Mouse (Mus musculus): ENCODE measurements around the gene Gadd45a. TPM values are rescaled to one million over a fixed set of nuclear protein-coding genes. Genes with fewer than 3 reads are reported as not detected.

Gadd45a gene
- polyA plus RNA-seq, 1 experiment from 2014 or later = 7.2 TPM

DNA sequence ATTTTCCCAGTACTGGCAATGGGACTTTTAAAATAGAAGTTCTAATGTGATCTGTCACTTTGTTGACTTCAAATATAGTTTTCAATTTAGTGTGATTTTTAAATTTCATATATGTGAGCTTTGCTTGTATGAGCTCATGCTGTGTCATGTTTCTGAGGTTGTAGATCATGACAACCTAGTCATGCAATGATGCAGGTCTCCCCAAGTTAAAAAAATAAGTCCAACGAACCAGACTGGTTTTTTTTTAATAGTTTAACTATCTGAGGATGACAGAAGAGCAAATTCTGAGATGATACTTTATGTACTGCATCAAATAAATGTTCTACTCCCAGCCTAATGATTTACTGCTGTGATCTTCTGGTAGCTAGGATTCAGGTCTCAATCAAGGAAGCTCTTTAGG, 12.8 kb upstream of the Gadd45a start:
- peaks cover 6% of the 10 kb centered on the region for H3K4me1 ChIP-seq (replicated peaks; ENCODE audit: control insufficient read depth, insufficient read depth, low read length)
- no peak overlapping the region for H3K27ac ChIP-seq (ENCODE audit: low read length)
- H3K27me3 ChIP-seq (replicated peaks; ENCODE audit: control insufficient read depth, insufficient read depth, low read length) = no peaks in the 10 kb centered on the region
- WGBS = 68% methylated on average over 1 of the region's 1 CpGs
- no peak for ATAC-seq
- H3K4me2 ChIP-seq (ENCODE audit: low read length) = no peak overlapping the region
- H3K4me3 ChIP-seq (replicated peaks; ENCODE audit: low read length) = no peak overlapping the region
- no peaks in the 10 kb centered on the region for H3K9me3 ChIP-seq (ENCODE audit: control insufficient read depth, low read length)
- H3K9ac ChIP-seq (replicated peaks; ENCODE audit: low read depth, low read length) = no peak overlapping the region
- H3K36me3 ChIP-seq (ENCODE audit: control insufficient read depth, insufficient read depth) = no peaks in the 10 kb centered on the region

DNA sequence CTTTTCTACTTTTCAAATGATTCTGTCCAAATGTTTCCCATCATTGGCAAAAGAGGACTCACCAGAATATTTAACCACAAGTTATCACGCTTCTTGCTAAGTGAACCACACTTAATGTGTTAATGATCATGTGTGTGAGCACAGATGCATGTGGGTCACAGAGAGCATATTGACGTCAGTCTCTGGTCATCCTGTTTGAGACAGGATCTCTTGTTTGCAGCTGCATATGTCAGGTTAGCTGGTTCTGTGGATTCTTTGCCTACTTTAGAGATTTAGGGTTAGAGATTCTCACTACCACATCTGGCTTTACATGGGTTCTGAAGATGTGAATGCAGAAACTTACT, 12.4 kb upstream of the Gadd45a start:
- WGBS = 34% methylated on average over 2 of the region's 2 CpGs
- no peaks in the 10 kb centered on the region for H3K9me3 ChIP-seq (ENCODE audit: control insufficient read depth, low read length)
- H3K4me3 ChIP-seq (replicated peaks; ENCODE audit: low read length) = no peak overlapping the region
- H3K4me2 ChIP-seq (ENCODE audit: low read length) = no peak overlapping the region
- no peaks in the 10 kb centered on the region for H3K36me3 ChIP-seq (ENCODE audit: control insufficient read depth, insufficient read depth)
- ATAC-seq = peak; percentile 50
- no peak overlapping the region for H3K27ac ChIP-seq (ENCODE audit: low read length)
- H3K27me3 ChIP-seq (replicated peaks; ENCODE audit: control insufficient read depth, insufficient read depth, low read length) = no peaks in the 10 kb centered on the region
- no peak overlapping the region for H3K9ac ChIP-seq (replicated peaks; ENCODE audit: low read depth, low read length)
- H3K4me1 ChIP-seq (replicated peaks; ENCODE audit: control insufficient read depth, insufficient read depth, low read length) = peaks cover 6% of the 10 kb centered on the region

DNA sequence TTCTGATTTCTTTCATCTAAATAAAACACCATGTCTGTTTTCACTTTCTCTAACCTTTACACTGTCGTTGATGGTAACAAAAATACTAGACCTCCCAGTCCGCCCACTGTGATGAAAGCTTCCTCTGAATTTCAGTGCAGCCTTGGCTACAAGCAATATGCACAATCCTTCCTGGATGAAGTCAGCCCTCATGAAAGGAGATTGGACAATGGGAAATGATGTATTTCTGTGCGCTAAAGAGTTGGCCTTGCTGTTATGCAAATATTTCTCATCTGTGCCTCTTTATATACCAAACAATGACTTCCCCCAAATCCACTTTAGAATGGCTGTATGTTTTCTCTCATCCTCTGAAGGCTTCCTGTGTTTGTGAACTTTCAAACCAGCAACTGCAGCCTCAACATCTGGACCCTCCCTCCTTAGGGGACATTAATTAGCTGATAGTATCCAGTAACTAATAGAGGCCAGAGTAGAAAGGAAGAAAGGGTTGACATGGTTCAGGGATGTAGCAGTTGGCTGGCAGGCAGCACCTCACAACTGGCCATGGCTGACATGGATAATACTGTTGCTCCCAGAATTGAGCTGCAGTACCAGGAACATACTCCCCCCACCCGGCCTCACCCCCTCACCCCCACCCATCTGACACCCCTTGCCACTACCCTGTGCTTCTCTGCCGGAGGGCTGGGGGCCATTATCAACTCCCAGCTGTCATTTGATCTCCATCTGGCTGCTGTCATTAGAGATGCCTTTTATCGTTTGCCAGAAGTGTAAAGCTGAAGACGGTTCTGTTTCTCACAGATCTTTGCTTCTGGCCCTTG, 11.8 kb upstream of the Gadd45a start:
- 25% methylated on average over 7 of the region's 7 CpGs for WGBS
- H3K4me3 ChIP-seq (replicated peaks; ENCODE audit: low read length) = no peak overlapping the region
- no peaks in the 10 kb centered on the region for H3K9me3 ChIP-seq (ENCODE audit: control insufficient read depth, low read length)
- no peak overlapping the region for H3K9ac ChIP-seq (replicated peaks; ENCODE audit: low read depth, low read length)
- no peaks in the 10 kb centered on the region for H3K27me3 ChIP-seq (replicated peaks; ENCODE audit: control insufficient read depth, insufficient read depth, low read length)
- no peak overlapping the region for H3K4me2 ChIP-seq (ENCODE audit: low read length)
- no peak overlapping the region for H3K27ac ChIP-seq (ENCODE audit: low read length)
- H3K36me3 ChIP-seq (ENCODE audit: control insufficient read depth, insufficient read depth) = no peaks in the 10 kb centered on the region
- peaks cover 6% of the 10 kb centered on the region for H3K4me1 ChIP-seq (replicated peaks; ENCODE audit: control insufficient read depth, insufficient read depth, low read length)
- ATAC-seq = peak; percentile 83

DNA sequence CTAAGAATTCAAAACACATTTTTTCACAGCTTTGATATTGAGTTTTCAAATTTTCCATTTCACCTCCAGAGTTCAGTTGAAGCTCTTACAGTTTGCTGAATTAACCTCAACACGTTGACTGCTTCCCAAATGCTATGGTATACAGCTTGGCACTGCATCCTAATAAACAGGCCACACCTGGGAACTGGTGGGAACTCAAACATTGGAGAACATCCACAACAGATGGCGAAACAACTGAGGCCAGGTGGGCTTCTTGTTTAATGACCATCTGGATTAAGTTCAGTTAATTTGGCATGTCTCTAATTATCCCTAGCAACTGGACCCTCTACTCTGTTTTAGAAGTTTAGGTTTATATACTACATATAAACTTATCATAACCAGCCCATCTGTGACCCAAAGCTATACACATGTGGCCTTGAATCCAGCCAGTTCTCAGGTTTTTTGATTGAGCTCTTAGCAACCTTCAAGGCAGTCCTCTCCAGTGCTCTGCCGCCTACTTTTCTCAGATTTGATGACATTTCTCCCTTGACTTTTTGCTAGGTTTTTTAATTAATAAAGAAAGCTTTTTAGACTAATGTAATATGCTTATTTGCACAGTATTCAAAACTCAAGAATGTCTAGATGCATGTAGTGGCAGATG, 10.9 kb upstream of the Gadd45a start:
- Histone ChIP-seq H3K4me2 (ENCODE audit: low read length) (no peak overlapping the region), H3K4me1 (replicated peaks; ENCODE audit: control insufficient read depth, insufficient read depth, low read length) (peaks cover 6% of the 10 kb centered on the region), H3K36me3 (ENCODE audit: control insufficient read depth, insufficient read depth) (no peaks in the 10 kb centered on the region), H3K4me3 (replicated peaks; ENCODE audit: low read length) (no peak overlapping the region), H3K27ac (ENCODE audit: low read length) (no peak overlapping the region), H3K27me3 (replicated peaks; ENCODE audit: control insufficient read depth, insufficient read depth, low read length) (no peaks in the 10 kb centered on the region), H3K9ac (replicated peaks; ENCODE audit: low read depth, low read length) (no peak overlapping the region), H3K9me3 (ENCODE audit: control insufficient read depth, low read length) (no peaks in the 10 kb centered on the region)
- 57% methylated on average over 3 of the region's 3 CpGs for WGBS
- ATAC-seq = peak; percentile 49; the same call in 1 of the 2 replicates

DNA sequence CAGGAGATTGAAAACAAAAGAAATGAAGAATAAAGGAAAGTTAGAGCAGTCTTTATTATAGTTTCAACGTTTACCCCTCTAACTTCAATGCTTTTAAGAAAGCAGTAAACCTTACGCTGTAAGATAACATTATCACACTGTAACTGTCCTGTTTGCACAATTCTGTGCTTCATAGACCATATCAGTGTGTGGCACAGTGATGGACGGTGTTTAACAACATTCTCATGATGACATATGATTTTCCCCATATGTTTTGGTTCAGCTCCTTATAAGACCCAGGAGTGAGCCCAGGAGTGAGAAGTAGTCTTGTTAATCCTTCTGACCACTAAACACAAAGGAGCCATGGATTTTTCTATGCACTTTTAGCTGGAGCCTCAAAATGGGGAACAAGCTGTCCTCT, 9.7 kb upstream of the Gadd45a start:
- H3K4me2 ChIP-seq (ENCODE audit: low read length) = no peak overlapping the region
- no peak for ATAC-seq
- H3K9ac ChIP-seq (replicated peaks; ENCODE audit: low read depth, low read length) = no peak overlapping the region
- H3K4me1 ChIP-seq (replicated peaks; ENCODE audit: control insufficient read depth, insufficient read depth, low read length) = peaks cover 6% of the 10 kb centered on the region
- H3K36me3 ChIP-seq (ENCODE audit: control insufficient read depth, insufficient read depth) = no peaks in the 10 kb centered on the region
- no peak overlapping the region for H3K27ac ChIP-seq (ENCODE audit: low read length)
- no peaks in the 10 kb centered on the region for H3K27me3 ChIP-seq (replicated peaks; ENCODE audit: control insufficient read depth, insufficient read depth, low read length)
- WGBS = 83% methylated on average over 3 of the region's 3 CpGs
- no peaks in the 10 kb centered on the region for H3K9me3 ChIP-seq (ENCODE audit: control insufficient read depth, low read length)
- H3K4me3 ChIP-seq (replicated peaks; ENCODE audit: low read length) = no peak overlapping the region

DNA sequence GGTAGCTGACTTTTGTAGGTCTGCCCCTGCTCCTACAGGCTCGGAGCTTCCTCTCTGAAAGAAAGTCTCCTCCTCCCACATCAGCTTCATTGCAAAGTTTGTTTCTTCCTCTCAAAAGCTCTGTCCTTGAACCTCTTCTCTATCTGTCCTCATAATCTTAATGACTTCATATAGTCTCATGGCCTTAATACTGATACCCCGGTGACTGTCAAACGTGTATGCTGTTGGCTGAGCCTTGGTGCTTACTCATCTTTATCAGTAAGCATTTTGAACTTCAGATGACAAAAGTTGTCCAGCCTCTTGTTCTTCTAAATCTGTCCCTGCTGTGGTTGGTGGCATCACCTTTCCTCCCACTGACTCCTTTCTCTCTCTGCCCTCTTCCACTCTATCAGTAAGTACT, 8.2 kb upstream of the Gadd45a start:
- Histone ChIP-seq H3K9ac (replicated peaks; ENCODE audit: low read depth, low read length) (no peak overlapping the region), H3K4me1 (replicated peaks; ENCODE audit: control insufficient read depth, insufficient read depth, low read length) (peaks cover 6% of the 10 kb centered on the region), H3K27me3 (replicated peaks; ENCODE audit: control insufficient read depth, insufficient read depth, low read length) (no peaks in the 10 kb centered on the region), H3K27ac (ENCODE audit: low read length) (no peak overlapping the region), H3K4me2 (ENCODE audit: low read length) (no peak overlapping the region), H3K9me3 (ENCODE audit: control insufficient read depth, low read length) (no peaks in the 10 kb centered on the region), H3K36me3 (ENCODE audit: control insufficient read depth, insufficient read depth) (no peaks in the 10 kb centered on the region), H3K4me3 (replicated peaks; ENCODE audit: low read length) (no peak overlapping the region)
- WGBS = 89% methylated on average over 3 of the region's 3 CpGs
- no peak for ATAC-seq

DNA sequence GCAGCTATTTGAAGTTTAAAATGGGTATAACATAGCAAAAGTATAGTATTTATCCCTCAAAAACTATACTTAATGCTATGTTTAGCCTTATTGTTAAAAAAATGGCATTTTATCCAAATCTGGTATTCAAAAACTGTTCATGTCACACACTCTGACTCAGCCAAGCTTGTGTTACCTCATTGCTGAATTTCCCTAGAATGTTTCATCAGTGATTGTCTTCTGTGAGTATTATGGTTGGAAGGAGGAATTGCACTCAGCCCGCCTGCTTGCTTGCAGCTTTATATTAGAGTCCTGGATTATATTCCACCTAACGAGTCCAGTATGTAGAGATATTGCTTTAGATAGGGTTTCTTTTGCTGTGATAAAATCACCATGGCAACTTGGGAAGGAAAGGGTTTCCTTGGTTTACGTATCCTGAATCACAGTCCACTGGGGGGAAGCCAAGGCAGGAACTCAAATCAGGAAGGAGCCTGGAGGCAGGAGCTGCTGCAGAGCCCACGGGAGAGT, 3.7 kb upstream of the Gadd45a start:
- Histone ChIP-seq H3K4me1 (replicated peaks; ENCODE audit: control insufficient read depth, insufficient read depth, low read length) (peaks cover 8% of the 10 kb centered on the region), H3K4me2 (ENCODE audit: low read length) (no peak overlapping the region), H3K9me3 (ENCODE audit: control insufficient read depth, low read length) (no peaks in the 10 kb centered on the region), H3K36me3 (ENCODE audit: control insufficient read depth, insufficient read depth) (no peaks in the 10 kb centered on the region), H3K27ac (ENCODE audit: low read length) (no peak overlapping the region), H3K27me3 (replicated peaks; ENCODE audit: control insufficient read depth, insufficient read depth, low read length) (no peaks in the 10 kb centered on the region), H3K9ac (replicated peaks; ENCODE audit: low read depth, low read length) (no peak overlapping the region), H3K4me3 (replicated peaks; ENCODE audit: low read length) (no peak overlapping the region)
- no peak for ATAC-seq
- 42% methylated on average over 4 of the region's 4 CpGs for WGBS

DNA sequence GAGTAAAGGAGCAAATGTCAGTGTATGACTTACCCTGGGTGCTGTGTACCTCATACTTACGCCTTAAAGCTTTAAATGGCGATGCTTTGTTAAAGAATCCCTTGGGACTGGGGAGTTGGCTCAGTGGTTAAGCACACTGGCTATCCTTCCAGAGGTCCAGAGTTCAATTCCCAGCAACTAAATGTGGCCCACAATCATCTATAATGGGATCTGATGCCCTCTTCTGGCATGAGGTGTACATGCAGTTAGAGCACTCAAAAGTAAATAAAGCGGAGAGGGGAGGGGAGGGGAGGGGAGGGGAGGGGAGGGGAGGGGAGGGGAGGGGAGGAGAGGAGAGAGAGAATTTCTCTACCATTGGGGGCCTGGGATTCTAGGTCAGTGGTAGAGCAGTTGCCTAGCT, 1.7 kb upstream of the Gadd45a start:
- no peaks in the 10 kb centered on the region for H3K27me3 ChIP-seq (replicated peaks; ENCODE audit: control insufficient read depth, insufficient read depth, low read length)
- WGBS = 98% methylated on average over 2 of the region's 3 CpGs
- H3K9ac ChIP-seq (replicated peaks; ENCODE audit: low read depth, low read length) = no peak overlapping the region
- no peak overlapping the region for H3K4me2 ChIP-seq (ENCODE audit: low read length)
- H3K4me1 ChIP-seq (replicated peaks; ENCODE audit: control insufficient read depth, insufficient read depth, low read length) = peaks cover 20% of the 10 kb centered on the region
- no peak for ATAC-seq
- no peaks in the 10 kb centered on the region for H3K36me3 ChIP-seq (ENCODE audit: control insufficient read depth, insufficient read depth)
- no peaks in the 10 kb centered on the region for H3K9me3 ChIP-seq (ENCODE audit: control insufficient read depth, low read length)
- H3K4me3 ChIP-seq (replicated peaks; ENCODE audit: low read length) = no peak overlapping the region
- no peak overlapping the region for H3K27ac ChIP-seq (ENCODE audit: low read length)

DNA sequence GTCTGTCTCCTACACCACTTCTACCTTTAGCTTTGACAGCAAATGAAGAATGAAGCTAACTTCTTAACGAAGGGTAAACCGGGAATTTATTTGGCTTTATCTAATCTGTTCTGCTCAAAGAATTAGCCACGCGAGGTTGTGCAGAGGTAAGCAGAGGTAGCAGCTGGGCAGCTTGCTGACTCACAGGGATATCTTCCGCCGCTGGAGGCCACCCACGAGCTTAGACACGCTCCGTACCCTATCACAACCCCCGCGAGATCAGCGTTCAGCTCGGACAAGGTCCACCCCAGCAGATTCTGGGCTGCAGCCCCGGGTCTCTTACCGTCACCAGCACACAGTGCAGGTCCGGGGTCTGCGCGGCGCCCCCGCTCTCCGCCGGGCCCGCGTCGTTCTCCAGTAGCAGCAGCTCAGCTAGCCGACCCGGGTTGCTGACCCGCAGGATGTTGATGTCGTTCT, 873 bp downstream of the Gadd45a start:
- H3K9ac ChIP-seq (replicated peaks; ENCODE audit: low read depth, low read length) = peak overlapping the region; percentile 84
- H3K27me3 ChIP-seq (replicated peaks; ENCODE audit: control insufficient read depth, insufficient read depth, low read length) = no peaks in the 10 kb centered on the region
- under 1% methylated on average over 29 of the region's 29 CpGs for WGBS
- no peaks in the 10 kb centered on the region for H3K36me3 ChIP-seq (ENCODE audit: control insufficient read depth, insufficient read depth)
- H3K4me1 ChIP-seq (replicated peaks; ENCODE audit: control insufficient read depth, insufficient read depth, low read length) = peaks cover 20% of the 10 kb centered on the region
- peak overlapping the region; percentile 53 for H3K4me2 ChIP-seq (ENCODE audit: low read length)
- ATAC-seq = peak; percentile 65
- H3K4me3 ChIP-seq (replicated peaks; ENCODE audit: low read length) = peak overlapping the region; percentile 55
- no peaks in the 10 kb centered on the region for H3K9me3 ChIP-seq (ENCODE audit: control insufficient read depth, low read length)
- peak overlapping the region; percentile 63 for H3K27ac ChIP-seq (ENCODE audit: low read length)

Data from forebrain, embryonic 16.5 days (tissue).